In genomic region chr17:84576621-84577293, GRCm38 (mm10) we compare ENCODE assay signal across 21 mouse cellular contexts. TPM values are rescaled to one million over a fixed set of nuclear protein-coding genes. Genes with fewer than 3 reads are reported as not detected.
DNase-seq lines count a peak whose midpoint lies in the region; ATAC-seq and TF ChIP-seq lines count a peak whose summit lies in the region.
"Had no signal": no experiment of that assay in that cellular context is flagged by ENCODE, and none has a peak within 500 bp of the region (broad histone marks: within the 10 kb centered on the region; RNA-seq: fewer than 3 reads in every experiment).

No protein-coding gene starts in this region.

- no peak overlapping the region for H3K27ac ChIP-seq in kidney, postnatal 0 days
- H3K27ac ChIP-seq: embryonic facial prominence, embryonic 15.5 days; heart, embryonic 13.5 days; hindbrain, embryonic 13.5 days; hindbrain, postnatal 0 days had no signal

- H3ac ChIP-seq in myocyte (ENCODE audit: control insufficient read depth, insufficient read length): no peak overlapping the region

- peaks cover 21% of the 10 kb centered on the region for H3K4me1 ChIP-seq in kidney, postnatal 0 days (replicated peaks; ENCODE audit: insufficient read depth, low read length)
- H3K4me1 ChIP-seq: heart, embryonic 13.5 days; hindbrain, embryonic 13.5 days had no signal

- H3K36me3 ChIP-seq in kidney, postnatal 0 days (ENCODE audit: insufficient read depth, low read length): 0 out of 2 replicates have a peak, but pooled peaks cover 2% of the 10 kb centered on the region
- no peaks in the 10 kb centered on the region for H3K36me3 ChIP-seq in myocyte (ENCODE audit: control insufficient read depth, insufficient read depth)
- H3K36me3 ChIP-seq: hindbrain, embryonic 13.5 days had no signal

- H3K4me2 ChIP-seq in kidney, postnatal 0 days (ENCODE audit: low read length): no peak overlapping the region
- H3K4me2 ChIP-seq in myocyte (ENCODE audit: low read depth): peak overlapping the region; percentile 59
- H3K4me2 ChIP-seq: embryonic facial prominence, embryonic 15.5 days; heart, embryonic 13.5 days; hindbrain, embryonic 13.5 days had no signal

- peak; percentile 57; the same call in 1 of the 2 replicates for ATAC-seq in kidney, postnatal 0 days (replicated peaks; ENCODE audit: low FRiP score, low read depth)
- ATAC-seq: forebrain, embryonic 16.5 days; hindbrain, postnatal 0 days had no signal

- 44% methylated on average over 16 of the region's 16 CpGs for WGBS in kidney, postnatal 0 days

- peak; percentile 52 for DNase-seq in heart, adult 11 months
- DNase-seq in heart, adult 18-20 months: no peak
- DNase-seq in kidney, postnatal 0 days (ENCODE audit: low spot score): no peak
- DNase-seq in kidney, postnatal 4 days: no peak
- DNase-seq in Muller cell, postnatal 12 days (ENCODE audit: inconsistent ontology term): peak; percentile 67
- no peak for DNase-seq in gastrocnemius, adult 8-10 months (ENCODE audit: low spot score in 2 of 2)
- DNase-seq: adrenal gland, postnatal 10 days; cerebellum, adult 11 months; cerebellum, adult 8-10 months; cerebellum, postnatal 14 days; embryo, embryonic 11 days; gastrocnemius, postnatal 25 days; heart, postnatal 4 days had no signal

- H3K79me2 ChIP-seq in myocyte (ENCODE audit: control insufficient read depth, insufficient read depth): no peaks in the 10 kb centered on the region

- no peaks in the 10 kb centered on the region for H3K27me3 ChIP-seq in kidney, postnatal 0 days (ENCODE audit: insufficient read depth, low read length)
- no peaks in the 10 kb centered on the region for H3K27me3 ChIP-seq in myocyte (ENCODE audit: control insufficient read depth, insufficient read depth, insufficient read length)
- H3K27me3 ChIP-seq: CH12.LX; embryonic facial prominence, embryonic 15.5 days; heart, embryonic 13.5 days; hindbrain, embryonic 13.5 days had no signal

- H3K9ac ChIP-seq in kidney, postnatal 0 days (ENCODE audit: low read depth, low read length): no peak overlapping the region
- H3K9ac ChIP-seq: embryonic facial prominence, embryonic 15.5 days; heart, embryonic 13.5 days; hindbrain, embryonic 13.5 days had no signal

- no peak overlapping the region for H3K4me3 ChIP-seq in kidney, postnatal 0 days (replicated peaks; ENCODE audit: low read depth, low read length)
- H3K4me3 ChIP-seq in myocyte: no peak overlapping the region
- H3K4me3 ChIP-seq: embryonic facial prominence, embryonic 15.5 days; erythroblast, embryonic 14.5 days; heart, embryonic 13.5 days; hindbrain, embryonic 13.5 days had no signal

- no peak for TF ChIP-seq CTCF in kidney, postnatal 0 days (IDR thresholded peaks at IDR 0.05; ENCODE audit: low read depth)

- TF ChIP-seq POLR2A in myocyte (IDR thresholded peaks at IDR 0.05; ENCODE audit: insufficient read length, low read depth): no peak

- H3K9me3 ChIP-seq in kidney, postnatal 0 days (replicated peaks; ENCODE audit: low read length): no peaks in the 10 kb centered on the region
- H3K9me3 ChIP-seq: embryonic facial prominence, embryonic 15.5 days; heart, embryonic 13.5 days; hindbrain, embryonic 13.5 days had no signal

TF ChIP-seq in myocyte, 11 proteins besides CTCF, POLR2A, EP300 and RAD21:
- TF ChIP-seq TCF3 (IDR thresholded peaks at IDR 0.05; ENCODE audit: insufficient read length, low read depth) (no peak), MYOD1 (IDR thresholded peaks at IDR 0.05; ENCODE audit: control insufficient read depth in 1 of 3, insufficient read length in 2 of 3, low read depth in 2 of 3) (peak in 1 of 3 experiments; percentile 49), CEBPB (IDR thresholded peaks at IDR 0.05; ENCODE audit: insufficient read depth, poor library complexity, severe bottlenecking) (peak; percentile 64), MYOG (IDR thresholded peaks at IDR 0.05; ENCODE audit: control insufficient read depth in 1 of 3, insufficient read depth in 1 of 3, insufficient read length in 2 of 3, low read depth in 2 of 3) (no peak), USF1 (IDR thresholded peaks at IDR 0.05; ENCODE audit: low read depth) (peak; percentile 77)

RNA-seq across cellular contexts. Expression of gene Dync2li1, which starts 49.5 kb away (rescaled TPM):
- total RNA-seq in heart, adult 18-20 months (2021): 1 to 10 TPM; 2.9 to 3.2 TPM
- polyA plus RNA-seq in kidney, postnatal 0 days (2015; fragmentation: Nextera tagmentation; extraction: Ambion mirVana): 59.9 and 61.2 TPM in 2 replicates
- 10.1 TPM for polyA plus RNA-seq in myocyte (2012; fragmentation: generic; extraction: Trizol)
- total RNA-seq in gastrocnemius, adult 8-10 months (2022): 1 to 10 TPM; 2.0 to 2.6 (median 2.3) TPM
- polyA plus RNA-seq: erythroblast, embryonic 14.5 days had no signal

Comparison
In these comparisons a context has a peak if more than half of its experiments do, and no peak if none do; other contexts are left out.
1. DNase-seq: peak in heart, adult 11 months (single experiment) and Muller cell, postnatal 12 days (single experiment); none in heart, adult 18-20 months (0 of 2), kidney, postnatal 0 days (single experiment), kidney, postnatal 4 days (0 of 2) and gastrocnemius, adult 8-10 months (0 of 2).